Mouse (Mus musculus) E14TG2a.4 (cell line): ENCODE measurements around the gene Prkaa2.

ENCODE experiments used
- CTCF ChIP-seq: conservative IDR thresholded peaks from 2 replicates; pipeline ENCODE4 v1.5.1; 2014; ENCODE audit warnings: low read length
- NANOG ChIP-seq: IDR thresholded peaks from 2 replicates; pipeline ENCODE4 v1.6.1; 2014; ENCODE audit warnings: borderline replicate concordance, low read length, mixed read lengths
- POU5F1 ChIP-seq: IDR thresholded peaks from 2 replicates; pipeline ENCODE4 v1.6.1; 2014; ENCODE audit warnings: low read length, borderline replicate concordance

DNA sequence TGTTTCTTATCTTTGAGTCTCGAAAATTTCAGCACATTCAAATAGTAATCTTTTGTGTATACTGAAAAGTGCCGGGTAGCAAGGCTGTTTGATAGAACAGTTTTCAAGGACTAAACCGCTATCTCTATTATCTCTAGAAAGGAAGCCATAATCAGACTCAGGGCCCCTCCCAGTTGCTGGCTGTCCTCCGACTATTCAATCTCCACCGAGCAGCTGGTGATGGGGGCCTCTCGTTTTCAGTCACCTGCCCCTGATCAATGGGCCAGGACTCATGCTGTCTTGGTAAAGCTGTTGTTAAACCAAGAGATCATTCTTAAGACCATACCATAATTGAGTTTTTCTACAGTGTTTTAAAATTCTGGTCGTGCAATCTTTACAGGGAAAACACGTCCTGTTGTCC, 105.6 kb downstream of the Prkaa2 start:
- no peak for TF ChIP-seq CTCF
- TF ChIP-seq NANOG, result no peak
- TF ChIP-seq POU5F1, result no peak
